Mouse (Mus musculus) small intestine, adult 2 months (tissue): ENCODE data around the gene Cspg4.

Experiments
- CTCF ChIP-seq: fragments of 200-500 bp; IDR thresholded peaks from 2 replicates; pipeline ENCODE4 v1.5.1; 2012; ENCODE audit warnings: low read depth, mild to moderate bottlenecking, control low read depth, inconsistent platforms, low read length, moderate library complexity, mixed read lengths; ENCODE audit not compliant: insufficient replicate concordance, insufficient read length; ENCODE audit errors: extremely low read depth
- POLR2A ChIP-seq: fragments of 200-500 bp; IDR thresholded peaks from 2 replicates; pipeline ENCODE4 v1.6.1; 2012; ENCODE audit warnings: low read depth, mild to moderate bottlenecking, control low read depth, inconsistent platforms, low read length, moderate library complexity

- no peak for TF ChIP-seq CTCF
- TF ChIP-seq POLR2A: no peak
These were observed 49.2 kb downstream of the Cspg4 start for GRCm38 (mm10) chr9:56913991-56914390.
